Mouse (Mus musculus) skeletal muscle tissue, postnatal 0 days (tissue): Measurements from ENCODE around the gene Olfr1341. TPM values are rescaled to one million over a fixed set of nuclear protein-coding genes. Genes with fewer than 3 reads are reported as not detected.

Experiments used
- polyA plus RNA-seq: library from polyadenylated mRNA; unstranded; fragments of >200 nt; fragmentation: Nextera tagmentation; extraction: Ambion mirVana; gene quantifications from 2 replicates; pipeline ENCODE4 v1.2.1, GENCODE M21; 2015

Gene Olfr1341
- polyA plus RNA-seq: not detected in 2 replicates

GRCm38 (mm10) chr4:118703223-118703622 lies at the start of gene Olfr1341:
Gene Olfr1341 (plus strand): TSS chr4:118703523.

GRCm38 (mm10) chr4:118658652-118659051 lies 44.7 kb upstream of the Olfr1341 start, which contains the start of gene Olfr62:
Gene Olfr62 (plus strand): TSS chr4:118658952.

GRCm38 (mm10) chr4:118692412-118692973 lies 10.8 kb upstream of the Olfr1341 start, which contains the start of gene Olfr1342:
Gene Olfr1342 (minus strand): TSS chr4:118692756.

GRCm38 (mm10) chr4:118719838-118720237 lies 16.5 kb downstream of the Olfr1341 start, which contains the start of gene Olfr1340:
Gene Olfr1340 (plus strand): TSS chr4:118720138.

GRCm38 (mm10) chr4:118731875-118732274 lies 28.6 kb downstream of the Olfr1341 start, which contains the start of gene Olfr1339:
Gene Olfr1339 (plus strand): TSS chr4:118732175.

GRCm38 (mm10) chr4:118758637-118759036 lies 55.3 kb downstream of the Olfr1341 start, which contains the start of gene Olfr1338:
Gene Olfr1338 (minus strand): TSS chr4:118758737.

Other genes with a start within 250 kb of the Olfr1341 start
- 0.09 TPM in 1 of 2 replicates, not detected in the other for gene Mpl, start 246.0 kb upstream of the Olfr1341 start, polyA plus RNA-seq
- 27.3 and 27.5 TPM in 2 replicates for gene Tie1, start 213.5 kb upstream of the Olfr1341 start, polyA plus RNA-seq
- gene 2610528J11Rik, start 176.5 kb upstream of the Olfr1341 start, polyA plus RNA-seq: 0.96 TPM in 1 of 2 replicates, not detected in the other
- 2.2 and 3.3 TPM in 2 replicates for gene Tmem125, start 159.5 kb upstream of the Olfr1341 start, polyA plus RNA-seq
- 0.40 TPM in 1 of 2 replicates, not detected in the other for gene Cfap57, start 82.7 kb upstream of the Olfr1341 start, polyA plus RNA-seq
- 82.7 and 93.5 TPM in 2 replicates for gene Ebna1bp2, start 82.7 kb upstream of the Olfr1341 start, polyA plus RNA-seq
- not detected in 2 replicates for gene Olfr62, start 44.6 kb upstream of the Olfr1341 start, polyA plus RNA-seq
- not detected in 2 replicates for gene Olfr1342, start 10.8 kb upstream of the Olfr1341 start, polyA plus RNA-seq
- gene Olfr1340, start 16.6 kb downstream of the Olfr1341 start, polyA plus RNA-seq: not detected in 2 replicates
- gene Olfr1339, start 28.7 kb downstream of the Olfr1341 start, polyA plus RNA-seq: not detected in 2 replicates
- gene Olfr1338, start 55.2 kb downstream of the Olfr1341 start, polyA plus RNA-seq: not detected in 2 replicates
- 0.18 TPM in 1 of 2 replicates, not detected in the other for gene Olfr1337, start 79.1 kb downstream of the Olfr1341 start, polyA plus RNA-seq
- gene Olfr1335, start 106.4 kb downstream of the Olfr1341 start, polyA plus RNA-seq: not detected in 2 replicates
- not detected in 2 replicates for gene Olfr1333, start 132.8 kb downstream of the Olfr1341 start, polyA plus RNA-seq
- not detected in 2 replicates for gene Olfr1331, start 161.1 kb downstream of the Olfr1341 start, polyA plus RNA-seq
- 0.06 TPM in 1 of 2 replicates, not detected in the other for gene Olfr1330, start 185.1 kb downstream of the Olfr1341 start, polyA plus RNA-seq
- not detected in 2 replicates for gene Olfr1329, start 213.9 kb downstream of the Olfr1341 start, polyA plus RNA-seq
- gene Olfr1328, start 235.1 kb downstream of the Olfr1341 start, polyA plus RNA-seq: not detected in 2 replicates